Mouse (Mus musculus) stomach, postnatal 0 days (tissue): ENCODE results near the gene Cacng2.

Source experiments
- CTCF ChIP-seq: IDR thresholded peaks from 2 replicates; pipeline ENCODE4 v1.5.1; 2016; ENCODE audit warnings: antibody characterized with exemption, low read depth, mild to moderate bottlenecking, moderate library complexity
- EP300 ChIP-seq: optimal IDR thresholded peaks from 2 replicates; pipeline ENCODE3; 2016; ENCODE audit warnings: antibody characterized with exemption

DNA sequence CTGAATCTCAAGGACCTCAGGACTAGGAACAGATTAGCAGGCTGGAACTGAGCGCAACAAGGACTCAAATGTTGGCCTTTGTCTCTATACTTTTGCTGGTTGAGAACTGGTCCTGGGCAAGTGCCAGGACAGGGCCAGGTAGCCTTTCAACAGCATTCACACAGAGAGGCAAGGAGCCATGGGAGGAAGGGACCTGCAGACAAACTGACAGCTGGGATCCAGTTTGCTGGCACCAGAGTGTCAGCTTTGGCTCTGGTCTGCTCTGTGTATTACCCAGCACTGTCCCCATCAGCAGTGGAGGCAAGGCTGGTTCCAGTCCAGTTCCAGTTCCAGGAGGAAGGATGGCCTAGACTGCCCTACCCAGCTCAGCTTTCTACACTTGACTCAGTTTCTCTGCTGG, 105.8 kb downstream of the Cacng2 start:
- TF ChIP-seq CTCF (no peak), EP300 (no peak)
